9 mouse cellular contexts compared by ENCODE assay signal in the genomic region with DNA sequence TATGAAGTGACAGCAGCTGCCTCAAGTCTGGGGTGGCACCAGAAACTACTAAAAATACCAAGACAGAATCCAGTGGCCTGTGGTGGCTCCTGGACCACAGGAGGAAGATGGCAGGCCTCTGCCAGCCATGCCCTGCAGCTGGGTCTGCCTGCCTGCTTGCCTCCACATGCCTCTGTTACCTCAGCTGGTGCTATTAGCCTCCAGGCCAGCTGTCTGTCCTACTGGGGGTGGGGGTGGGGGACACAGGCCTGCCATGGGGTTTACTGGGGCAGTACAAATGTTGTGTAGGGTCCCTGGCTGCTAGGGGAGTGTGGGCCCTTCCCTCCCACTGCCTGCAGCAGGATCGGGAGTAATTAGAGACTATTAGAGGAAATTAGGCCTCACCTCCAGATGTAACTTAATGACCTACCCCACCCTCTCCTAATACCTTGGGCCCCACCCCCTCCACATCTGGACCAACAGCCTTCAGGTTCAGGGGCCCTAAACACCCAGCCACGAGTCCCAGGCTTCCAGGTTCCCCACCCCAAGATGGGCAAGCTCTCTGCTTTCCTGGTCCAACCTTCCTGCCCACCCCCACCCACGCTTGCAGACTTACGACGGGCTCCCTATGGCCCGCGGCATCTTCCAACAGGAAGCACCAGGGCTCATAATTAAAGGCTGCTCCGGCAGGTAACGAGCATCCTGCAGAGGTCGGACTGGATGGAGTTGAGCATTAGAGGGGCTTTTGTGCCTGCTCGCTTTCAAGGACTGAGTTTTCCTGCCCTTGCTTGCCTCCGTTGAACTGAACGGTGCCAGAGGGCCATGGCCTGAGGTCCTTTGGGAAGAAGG. TPM values are rescaled to one million over a fixed set of nuclear protein-coding genes. Genes with fewer than 3 reads are reported as not detected.
DNase-seq lines count a peak whose midpoint lies in the region; ATAC-seq and TF ChIP-seq lines count a peak whose summit lies in the region.
"Had no signal": no experiment of that assay in that cellular context is flagged by ENCODE, and none has a peak within 500 bp of the region (broad histone marks: within the 10 kb centered on the region; RNA-seq: fewer than 3 reads in every experiment).

No protein-coding gene starts in this region.

- peak overlapping the region; percentile 39 for H3K9ac ChIP-seq in heart, embryonic 11.5 days (ENCODE audit: low read depth, low read length)
- H3K9ac ChIP-seq in midbrain, embryonic 11.5 days (ENCODE audit: low read length): no peak overlapping the region
- H3K9ac ChIP-seq in midbrain, embryonic 15.5 days: no peak overlapping the region
- 0 out of 2 replicates have a peak overlapping the region, but pooled peaks have one; percentile 1 for H3K9ac ChIP-seq in intestine, postnatal 0 days (ENCODE audit: low read depth, low read length)
- no peak overlapping the region for H3K9ac ChIP-seq in stomach, embryonic 14.5 days (replicated peaks; ENCODE audit: low read depth, low read length)

- peaks cover 54% of the 10 kb centered on the region for H3K4me1 ChIP-seq in heart, embryonic 11.5 days (ENCODE audit: control insufficient read depth, insufficient read depth, low read length)
- H3K4me1 ChIP-seq in midbrain, embryonic 11.5 days (ENCODE audit: control insufficient read depth, insufficient read depth, low read length): 0 out of 2 replicates have a peak, but pooled peaks cover 3% of the 10 kb centered on the region
- peaks cover 7% of the 10 kb centered on the region for H3K4me1 ChIP-seq in midbrain, embryonic 15.5 days
- H3K4me1 ChIP-seq in intestine, postnatal 0 days (replicated peaks; ENCODE audit: control insufficient read depth, insufficient read depth, low read length): peaks cover 12% of the 10 kb centered on the region
- 0 out of 2 replicates have a peak, but pooled peaks cover 6% of the 10 kb centered on the region for H3K4me1 ChIP-seq in stomach, embryonic 14.5 days (ENCODE audit: control insufficient read depth, insufficient read depth, low read length)

- TF ChIP-seq CTCF in intestine, postnatal 0 days (IDR thresholded peaks at IDR 0.05; ENCODE audit: low read depth): no peak

- no peak for DNase-seq in heart, postnatal 36 days
- no peak for DNase-seq in midbrain, embryonic 11.5 days (ENCODE audit: low spot score, missing footprints)
- no peak for DNase-seq in c-Kit-positive CD71-positive TER-119-positive erythroid progenitor cells, embryonic 14.5 days (ENCODE audit: low spot score)
- DNase-seq in thymus, postnatal 36 days: no peak

- H3K27ac ChIP-seq in heart, embryonic 11.5 days (ENCODE audit: low read depth, low read length): 0 out of 2 replicates have a peak overlapping the region, but pooled peaks have one; percentile 4
- no peak overlapping the region for H3K27ac ChIP-seq in midbrain, embryonic 11.5 days (ENCODE audit: low read depth, low read length)
- no peak overlapping the region for H3K27ac ChIP-seq in midbrain, embryonic 15.5 days
- 0 out of 2 replicates have a peak overlapping the region, but pooled peaks have one; percentile 79 for H3K27ac ChIP-seq in intestine, postnatal 0 days (ENCODE audit: low read depth, low read length)
- no peak overlapping the region for H3K27ac ChIP-seq in stomach, embryonic 14.5 days (ENCODE audit: low read length)

- intact Hi-C loops in heart, postnatal 36 days (cut with DNase I): no loop called here

- H3K27me3 ChIP-seq in heart, embryonic 11.5 days (ENCODE audit: control insufficient read depth, insufficient read depth, low read length): 0 out of 2 replicates have a peak, but pooled peaks cover 3% of the 10 kb centered on the region
- no peaks in the 10 kb centered on the region; the same call in none of the 2 replicates for H3K27me3 ChIP-seq in midbrain, embryonic 11.5 days (ENCODE audit: control insufficient read depth, insufficient read depth, low read length)
- H3K27me3 ChIP-seq in midbrain, embryonic 15.5 days (replicated peaks): peaks cover 8% of the 10 kb centered on the region
- H3K27me3 ChIP-seq in intestine, postnatal 0 days (replicated peaks; ENCODE audit: control insufficient read depth, insufficient read depth, low read length): peaks cover 4% of the 10 kb centered on the region; the same call in 1 of the 2 replicates
- H3K27me3 ChIP-seq in stomach, embryonic 14.5 days (ENCODE audit: control insufficient read depth, insufficient read depth, low read length): no peaks in the 10 kb centered on the region

- no peaks in the 10 kb centered on the region for H3K36me3 ChIP-seq in heart, embryonic 11.5 days (ENCODE audit: control insufficient read depth, insufficient read depth, low read length)
- no peaks in the 10 kb centered on the region for H3K36me3 ChIP-seq in midbrain, embryonic 11.5 days (ENCODE audit: control insufficient read depth, insufficient read depth, low read length)
- no peaks in the 10 kb centered on the region for H3K36me3 ChIP-seq in midbrain, embryonic 15.5 days (replicated peaks)
- no peaks in the 10 kb centered on the region for H3K36me3 ChIP-seq in intestine, postnatal 0 days (ENCODE audit: control insufficient read depth, insufficient read depth)
- no peaks in the 10 kb centered on the region for H3K36me3 ChIP-seq in stomach, embryonic 14.5 days (ENCODE audit: control insufficient read depth, insufficient read depth, low read length)

- no peak for ATAC-seq in heart, embryonic 11.5 days (replicated peaks; ENCODE audit: insufficient number of reproducible peaks, low FRiP score, low TSS enrichment)
- ATAC-seq in midbrain, embryonic 11.5 days (ENCODE audit: low FRiP score): no peak
- ATAC-seq in midbrain, embryonic 15.5 days (replicated peaks): no peak
- no peak for ATAC-seq in intestine, postnatal 0 days
- ATAC-seq in stomach, embryonic 14.5 days (ENCODE audit: insufficient number of reproducible peaks, insufficient read depth, low FRiP score, low read depth): no peak

- WGBS in heart, embryonic 11.5 days (ENCODE audit: insufficient replicate concordance): 26% methylated on average over 13 of the region's 13 CpGs
- WGBS in midbrain, embryonic 11.5 days: 26% methylated on average over 13 of the region's 13 CpGs
- WGBS in midbrain, embryonic 15.5 days: 24% methylated on average over 13 of the region's 13 CpGs
- WGBS in intestine, postnatal 0 days: 25% methylated on average over 13 of the region's 13 CpGs
- WGBS in stomach, embryonic 14.5 days: 21% methylated on average over 13 of the region's 13 CpGs

- no peaks in the 10 kb centered on the region for H3K9me3 ChIP-seq in heart, embryonic 11.5 days (replicated peaks; ENCODE audit: control insufficient read depth, low read length)
- no peaks in the 10 kb centered on the region for H3K9me3 ChIP-seq in midbrain, embryonic 11.5 days (ENCODE audit: control insufficient read depth, low read length)
- H3K9me3 ChIP-seq in midbrain, embryonic 15.5 days: no peaks in the 10 kb centered on the region
- no peaks in the 10 kb centered on the region for H3K9me3 ChIP-seq in intestine, postnatal 0 days (ENCODE audit: control insufficient read depth)
- H3K9me3 ChIP-seq in stomach, embryonic 14.5 days (ENCODE audit: control insufficient read depth, low read depth, low read length): no peaks in the 10 kb centered on the region

- H3K4me3 ChIP-seq in heart, embryonic 11.5 days (ENCODE audit: low read depth, low read length): peak overlapping the region; percentile 39
- peak overlapping the region; percentile 22; the same call in 1 of the 2 replicates for H3K4me3 ChIP-seq in midbrain, embryonic 11.5 days (ENCODE audit: low read depth, low read length)
- no peak overlapping the region for H3K4me3 ChIP-seq in midbrain, embryonic 15.5 days
- H3K4me3 ChIP-seq in intestine, postnatal 0 days (ENCODE audit: low read depth, low read length): peak overlapping the region; percentile 46
- peak overlapping the region; percentile 35; the same call in 1 of the 2 replicates for H3K4me3 ChIP-seq in stomach, embryonic 14.5 days (ENCODE audit: low read depth, low read length)

- peak overlapping the region; percentile 69 for H3K4me2 ChIP-seq in heart, embryonic 11.5 days
- peak overlapping the region; percentile 45 for H3K4me2 ChIP-seq in midbrain, embryonic 11.5 days
- H3K4me2 ChIP-seq in midbrain, embryonic 15.5 days: no peak overlapping the region
- peak overlapping the region; percentile 78 for H3K4me2 ChIP-seq in intestine, postnatal 0 days (replicated peaks; ENCODE audit: low read depth)
- H3K4me2 ChIP-seq in stomach, embryonic 14.5 days (replicated peaks; ENCODE audit: low read depth, low read length): peak overlapping the region; percentile 61

RNA-seq across cellular contexts. Expression of a gene that starts 3.1 kb away (rescaled TPM):
- polyA plus RNA-seq in heart, embryonic 11.5 days (2014; fragmentation: Nextera tagmentation; extraction: Ambion mirVana): 0.39 and 0.63 TPM in 2 replicates
- under 1 TPM; 0.14 to 0.19 TPM for total RNA-seq in heart, postnatal 36 days (2021)
- 0.06 TPM in 1 of 2 replicates, not detected in the other for polyA plus RNA-seq in midbrain, embryonic 11.5 days (2014; fragmentation: Nextera tagmentation; extraction: Ambion mirVana)
- not detected in 2 replicates for polyA plus RNA-seq in midbrain, embryonic 15.5 days (2015; fragmentation: Nextera tagmentation; extraction: Ambion mirVana)
- polyA plus RNA-seq in intestine, postnatal 0 days (2015; fragmentation: Nextera tagmentation; extraction: Ambion mirVana): 0.83 and 0.85 TPM in 2 replicates
- not detected in 2 replicates for polyA plus RNA-seq in stomach, embryonic 14.5 days (2014; fragmentation: Nextera tagmentation; extraction: Ambion mirVana)

RNA-seq across cellular contexts. Expression of a gene that starts 32.0 kb away (rescaled TPM):
- polyA plus RNA-seq in heart, embryonic 11.5 days (2014; fragmentation: Nextera tagmentation; extraction: Ambion mirVana): 0.19 and 0.24 TPM in 2 replicates
- not detected for total RNA-seq in heart, postnatal 36 days (2021)
- 0.04 and 0.07 TPM in 2 replicates for polyA plus RNA-seq in midbrain, embryonic 11.5 days (2014; fragmentation: Nextera tagmentation; extraction: Ambion mirVana)
- polyA plus RNA-seq in midbrain, embryonic 15.5 days (2015; fragmentation: Nextera tagmentation; extraction: Ambion mirVana): 0.04 TPM in 1 of 2 replicates, not detected in the other
- polyA plus RNA-seq in intestine, postnatal 0 days (2015; fragmentation: Nextera tagmentation; extraction: Ambion mirVana): 0.37 and 0.47 TPM in 2 replicates
- polyA plus RNA-seq in stomach, embryonic 14.5 days (2014; fragmentation: Nextera tagmentation; extraction: Ambion mirVana): 0.08 and 0.13 TPM in 2 replicates

RNA-seq across cellular contexts. Expression of a gene that starts 39.5 kb away (rescaled TPM):
- polyA plus RNA-seq in heart, embryonic 11.5 days (2014; fragmentation: Nextera tagmentation; extraction: Ambion mirVana): 1.9 and 2.4 TPM in 2 replicates
- total RNA-seq in heart, postnatal 36 days (2021): under 1 TPM; 0.60 to 0.86 TPM
- polyA plus RNA-seq in midbrain, embryonic 11.5 days (2014; fragmentation: Nextera tagmentation; extraction: Ambion mirVana): 0.26 and 0.27 TPM in 2 replicates
- 0.11 and 0.19 TPM in 2 replicates for polyA plus RNA-seq in midbrain, embryonic 15.5 days (2015; fragmentation: Nextera tagmentation; extraction: Ambion mirVana)
- polyA plus RNA-seq in intestine, postnatal 0 days (2015; fragmentation: Nextera tagmentation; extraction: Ambion mirVana): 5.4 and 5.5 TPM in 2 replicates
- 1.1 and 1.7 TPM in 2 replicates for polyA plus RNA-seq in stomach, embryonic 14.5 days (2014; fragmentation: Nextera tagmentation; extraction: Ambion mirVana)
- total RNA-seq: CH12.LX had no signal

Comparison
In these comparisons a context has a peak if more than half of its experiments do, and no peak if none do; other contexts are left out.
1. H3K27ac ChIP-seq: peak in heart, embryonic 11.5 days (single experiment) and intestine, postnatal 0 days (single experiment); none in midbrain, embryonic 11.5 days (single experiment), midbrain, embryonic 15.5 days (single experiment) and stomach, embryonic 14.5 days (single experiment).
2. H3K9ac ChIP-seq: peak in heart, embryonic 11.5 days (single experiment) and intestine, postnatal 0 days (single experiment); none in midbrain, embryonic 11.5 days (single experiment), midbrain, embryonic 15.5 days (single experiment) and stomach, embryonic 14.5 days (single experiment).